Mouse (Mus musculus) spleen, postnatal 4 days (tissue): Measurements from ENCODE around the gene Naglu.

ENCODE experiments used
- DNase-seq, 2 experiments: peaks; one replicate each; pipeline ENCODE4 v3.0.0; 2022; ENCODE audit warnings: low spot score in 2 of 2

Naglu gene

DNA sequence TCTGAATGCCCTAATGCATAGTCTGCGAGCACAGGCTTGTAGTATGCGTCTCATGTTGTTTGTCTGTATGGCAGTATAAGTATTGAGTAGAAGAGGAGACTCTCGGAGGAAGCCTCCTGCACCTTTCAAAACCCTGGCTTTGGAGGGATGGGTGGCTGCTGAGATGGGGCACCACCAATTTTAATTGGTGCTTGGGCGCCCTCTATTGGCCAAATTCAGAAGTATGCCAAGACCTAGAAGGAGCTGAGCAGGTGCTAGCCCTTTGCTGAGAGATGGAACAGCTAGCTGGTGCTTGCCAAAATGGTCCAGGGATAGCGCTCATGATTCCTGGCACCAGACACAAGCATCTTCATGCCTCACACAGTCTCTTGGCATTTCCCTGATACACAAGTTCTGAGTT lies 12.0 kb upstream of the Naglu start:
- peak; percentile 89 to 97 for DNase-seq

DNA sequence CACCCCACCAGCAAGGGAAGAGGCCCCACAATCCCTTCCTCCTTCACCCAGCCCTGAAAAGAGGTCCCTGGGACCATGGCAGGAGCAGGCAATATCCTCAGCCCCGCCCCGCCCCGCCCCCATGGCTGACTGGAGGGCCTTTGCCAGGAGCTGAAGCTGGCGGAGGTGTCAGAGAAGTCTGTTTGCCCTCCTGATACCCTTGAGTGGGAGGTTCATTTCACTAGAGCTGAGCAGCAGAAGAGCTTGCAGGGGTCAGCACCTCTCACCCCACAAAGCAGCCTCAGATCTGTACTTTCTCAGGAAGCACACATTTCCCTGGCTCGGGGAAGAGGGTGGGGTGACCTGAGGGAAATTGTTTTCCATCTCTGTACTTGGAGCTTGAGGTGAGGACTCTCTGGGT lies 11.1 kb upstream of the Naglu start:
- DNase-seq, result no peak

DNA sequence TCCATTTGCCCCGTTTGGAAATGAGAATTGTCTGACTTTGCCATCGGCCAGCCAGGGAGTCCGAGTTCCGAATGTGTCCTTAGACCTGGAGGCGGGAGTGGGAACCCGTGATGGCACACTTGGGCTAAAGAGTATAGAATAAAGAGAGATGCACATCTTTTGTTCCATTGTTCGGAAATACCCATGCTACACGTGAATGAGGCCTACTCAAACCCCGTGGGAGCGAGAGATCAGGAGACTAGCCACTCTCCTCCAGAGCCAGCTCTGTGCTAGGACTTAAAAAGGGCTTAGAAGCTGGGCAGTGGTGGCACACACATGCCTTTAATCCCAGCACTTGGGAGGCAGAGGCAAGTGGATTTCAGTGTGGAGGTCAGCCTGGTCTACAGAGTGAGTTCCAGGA lies 10.3 kb upstream of the Naglu start:
- DNase-seq, result no peak

DNA sequence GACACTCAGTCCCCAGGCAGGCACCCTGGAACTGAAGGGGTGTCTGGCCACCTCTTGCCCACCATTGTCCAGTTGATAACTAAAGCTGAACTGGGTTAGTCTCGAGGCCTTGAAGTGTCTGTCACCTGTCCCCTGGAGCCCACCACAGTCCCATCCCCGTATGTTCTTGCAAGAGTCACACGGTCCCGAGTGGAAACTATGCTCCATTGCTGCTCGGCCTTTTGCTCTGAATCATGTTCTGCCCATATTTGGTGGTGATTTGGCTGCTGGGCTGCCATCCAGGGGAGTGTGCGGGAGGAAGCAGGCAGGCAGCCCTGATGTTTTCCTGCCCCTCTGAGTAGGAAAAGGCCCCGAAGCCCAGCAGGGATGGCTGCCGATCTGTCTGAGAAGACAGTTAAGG lies 9.7 kb upstream of the Naglu start:
- no peak for DNase-seq

DNA sequence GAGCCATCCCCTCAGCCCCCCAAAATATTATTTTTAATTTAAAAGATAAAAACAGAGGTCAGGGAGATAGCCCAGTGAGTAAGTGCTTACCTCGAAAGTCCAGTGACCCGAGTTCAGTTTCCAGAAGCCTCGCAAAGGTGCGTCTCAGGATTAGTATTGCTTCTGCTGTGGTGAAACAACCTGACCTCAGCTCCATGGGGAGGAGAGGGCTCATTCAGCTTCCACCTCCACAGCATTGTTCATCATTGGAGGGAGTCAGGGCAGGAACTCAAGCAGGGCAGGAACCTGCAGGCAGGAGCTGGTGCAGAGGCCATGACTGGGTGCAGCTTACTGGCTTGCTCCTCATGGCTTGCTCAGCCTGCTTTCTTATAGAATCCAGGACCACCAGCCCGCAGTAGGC lies 8.8 kb upstream of the Naglu start:
- no peak for DNase-seq

DNA sequence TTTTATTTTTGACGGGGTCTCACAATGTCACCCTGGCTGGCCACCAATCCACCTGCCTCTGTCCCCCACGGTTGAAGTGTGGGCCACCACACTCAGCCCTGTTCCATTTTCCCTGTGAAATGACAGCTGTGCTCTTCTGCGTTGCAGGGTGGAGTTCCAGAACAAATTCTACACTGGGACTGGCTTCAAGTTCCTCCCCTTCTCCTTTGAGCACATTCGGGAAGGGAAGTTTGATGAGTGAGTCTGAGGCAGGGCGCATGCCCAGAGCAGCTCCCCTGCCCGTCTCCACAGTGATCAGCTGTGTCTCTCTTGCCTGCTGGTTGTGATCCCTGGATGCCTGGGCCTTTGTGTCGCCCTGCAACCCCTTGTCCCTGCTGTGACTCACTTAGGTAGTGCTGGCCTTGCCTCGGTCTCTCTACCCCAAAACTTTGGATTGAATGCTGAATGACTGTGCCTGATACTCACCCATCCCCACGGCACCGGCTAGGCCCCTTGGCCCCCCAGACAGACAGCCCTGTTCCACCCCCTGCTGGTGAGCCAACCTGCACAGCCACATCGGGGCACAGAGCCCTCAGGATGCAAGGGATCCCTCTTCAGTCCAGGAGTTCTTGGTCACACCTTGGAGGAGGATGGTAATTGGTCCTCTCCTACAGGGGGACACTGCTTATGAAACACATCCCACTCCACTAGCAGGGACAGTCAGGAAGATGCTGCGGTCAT lies 7.5 kb upstream of the Naglu start:
- no peak for DNase-seq

DNA sequence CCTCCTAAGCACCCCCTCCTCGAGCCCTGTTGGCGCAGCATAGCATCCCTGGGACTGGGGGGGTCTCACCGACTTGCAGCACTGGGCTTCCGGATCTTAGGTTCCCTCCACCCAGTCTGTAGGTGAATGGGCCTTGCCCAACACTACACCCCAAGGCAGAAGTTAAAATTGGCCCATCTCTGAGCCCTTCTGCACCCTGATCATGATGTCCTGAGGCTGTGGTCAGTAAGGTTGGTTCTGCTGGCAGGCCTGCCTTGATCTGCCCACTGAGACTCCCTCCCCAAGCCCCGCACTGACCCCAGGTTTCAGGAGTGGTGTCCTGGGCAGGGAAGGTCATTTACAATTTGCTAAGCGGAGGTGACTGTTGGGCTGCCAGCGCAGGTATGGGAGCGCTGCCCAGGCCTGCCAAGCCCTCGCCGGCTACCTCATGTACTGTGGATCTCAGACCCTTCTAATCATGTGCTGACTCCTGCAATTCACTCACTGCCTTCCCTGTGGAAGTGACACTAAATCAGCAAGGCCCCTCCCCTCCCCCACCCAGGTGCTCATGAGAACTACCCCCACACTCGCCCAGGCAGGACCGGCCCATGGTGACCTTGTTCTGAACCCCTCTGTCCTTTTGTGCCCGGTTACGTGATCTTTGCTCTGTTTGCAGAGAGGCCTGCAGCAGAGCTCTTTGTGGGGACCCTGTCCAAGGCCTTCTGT lies 6.7 kb upstream of the Naglu start:
- DNase-seq, result no peak

DNA sequence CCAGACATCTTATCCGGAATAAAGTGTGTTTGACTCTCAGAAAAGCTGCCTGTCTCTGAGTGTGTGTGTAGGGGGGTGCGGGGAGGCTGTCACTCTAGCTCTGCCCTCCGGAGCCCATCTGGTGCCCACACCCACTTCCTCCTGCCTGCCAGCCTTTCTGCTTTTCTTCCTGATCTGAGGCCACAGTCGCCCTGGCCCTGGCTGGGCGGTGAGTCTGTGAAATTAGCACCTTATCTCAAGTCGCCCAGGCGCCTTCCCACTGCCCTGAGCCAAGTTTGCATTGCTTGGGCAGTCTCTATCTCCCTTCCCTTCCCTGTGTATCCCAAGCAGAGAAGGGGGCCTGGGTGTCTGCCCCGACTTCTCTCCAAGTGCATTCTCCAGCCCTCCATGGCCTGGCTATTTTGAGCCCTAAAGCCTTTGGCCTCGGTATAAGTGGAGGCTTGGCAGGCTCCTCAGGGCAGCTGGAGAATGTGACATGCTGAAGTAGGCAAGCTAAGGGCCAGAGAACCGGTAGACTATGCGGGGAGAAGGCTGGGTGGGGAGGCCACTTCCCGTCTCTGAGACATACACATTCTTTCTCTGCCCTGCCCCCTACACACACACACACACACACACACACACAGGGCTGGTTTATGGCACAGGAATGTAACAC lies 6.0 kb upstream of the Naglu start:
- peak; percentile 91 to 93 for DNase-seq

DNA sequence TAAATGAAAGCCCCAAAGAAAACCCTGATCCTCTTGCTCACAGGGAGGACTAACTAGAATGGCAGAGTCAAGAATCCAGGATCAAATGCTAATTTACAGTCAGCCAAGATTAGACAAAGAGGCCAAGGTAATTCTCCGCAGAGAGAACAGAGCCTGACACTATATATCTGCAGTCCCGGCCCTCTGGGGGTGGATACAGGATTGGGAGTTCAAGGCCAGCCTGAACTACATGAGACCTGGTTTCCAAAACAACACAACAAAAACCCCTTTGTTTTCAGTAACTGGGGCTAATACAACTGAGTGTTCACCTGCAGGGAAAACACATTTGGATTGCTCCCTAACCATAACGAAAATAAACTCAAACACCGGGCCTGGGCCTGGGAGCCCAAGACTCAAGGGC lies 5.3 kb upstream of the Naglu start:
- no peak for DNase-seq

DNA sequence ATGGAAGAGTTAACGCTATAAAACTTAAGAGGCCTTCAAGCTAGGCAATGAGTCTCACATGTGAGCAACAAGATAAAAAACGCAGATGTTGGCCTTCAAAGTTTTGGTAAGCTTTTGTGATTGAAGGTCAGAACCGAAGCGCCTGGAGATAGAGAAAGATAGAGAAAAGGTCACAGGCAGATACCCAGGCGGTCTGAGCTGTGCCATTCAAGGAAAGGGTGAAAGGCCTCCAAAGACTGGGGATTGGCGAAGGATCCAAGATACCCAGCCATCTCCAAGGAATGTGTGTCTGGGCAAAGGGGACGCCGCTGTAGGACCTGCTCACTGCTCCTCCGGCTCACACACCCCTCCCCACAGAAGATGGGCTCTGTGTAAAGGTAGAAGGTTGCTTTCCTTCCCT lies 4.8 kb upstream of the Naglu start:
- no peak for DNase-seq

DNA sequence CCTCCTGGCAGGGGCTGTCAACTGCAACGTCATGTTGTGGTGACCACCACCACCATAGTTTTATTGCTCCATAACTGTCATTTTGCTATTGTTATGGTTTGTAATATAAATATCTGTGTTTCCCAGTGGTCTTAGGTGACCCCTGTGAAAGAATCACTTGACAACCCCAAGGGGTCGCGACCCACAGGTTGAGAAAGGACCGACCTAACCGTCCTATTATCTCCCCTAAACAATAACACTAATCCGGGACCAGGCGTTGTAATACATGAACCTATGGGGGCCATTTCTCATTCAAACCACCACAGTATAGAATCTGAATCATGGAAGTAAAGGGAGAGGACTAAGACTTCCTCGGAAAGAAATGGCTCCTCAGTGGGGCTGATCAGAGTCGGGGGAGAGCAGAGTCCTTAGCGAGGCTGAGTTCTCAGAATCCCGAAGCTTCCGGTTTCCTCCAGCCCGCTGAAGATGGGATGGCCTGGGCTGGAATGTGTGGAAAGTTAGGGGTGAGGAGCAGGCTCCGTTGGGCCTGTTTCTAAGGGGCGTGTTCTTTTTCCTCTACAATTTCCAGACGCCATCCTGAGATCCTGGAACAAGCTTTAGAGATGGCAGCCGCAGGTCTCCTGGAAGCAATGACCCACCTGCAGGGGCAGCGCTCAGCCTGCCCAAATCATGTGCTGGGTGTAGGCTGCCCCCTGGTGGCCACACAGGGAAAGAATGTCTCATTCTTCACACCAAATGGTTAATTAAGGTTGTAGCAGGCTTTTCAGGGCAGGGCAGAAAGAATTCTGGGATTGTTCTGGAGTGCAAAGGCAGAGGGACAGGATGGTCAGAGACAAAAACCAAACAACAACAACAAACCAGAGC lies 3.0 kb upstream of the Naglu start:
- DNase-seq, result peak; percentile 87 to 96

DNA sequence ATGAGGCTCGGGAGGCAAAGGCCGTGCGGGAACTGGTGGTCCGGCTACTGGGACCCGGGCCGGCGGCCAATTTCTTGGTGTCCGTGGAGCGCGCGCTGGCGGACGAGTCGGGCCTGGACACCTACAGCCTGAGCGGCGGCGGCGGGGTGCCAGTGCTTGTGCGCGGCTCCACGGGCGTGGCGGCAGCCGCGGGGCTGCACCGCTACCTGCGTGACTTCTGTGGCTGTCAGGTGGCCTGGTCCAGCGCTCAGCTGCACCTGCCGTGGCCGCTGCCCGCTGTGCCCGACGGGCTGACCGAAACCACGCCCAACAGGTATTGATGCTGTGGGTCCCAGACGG lies 346 bp downstream of the Naglu start:
- DNase-seq, result no peak

DNA sequence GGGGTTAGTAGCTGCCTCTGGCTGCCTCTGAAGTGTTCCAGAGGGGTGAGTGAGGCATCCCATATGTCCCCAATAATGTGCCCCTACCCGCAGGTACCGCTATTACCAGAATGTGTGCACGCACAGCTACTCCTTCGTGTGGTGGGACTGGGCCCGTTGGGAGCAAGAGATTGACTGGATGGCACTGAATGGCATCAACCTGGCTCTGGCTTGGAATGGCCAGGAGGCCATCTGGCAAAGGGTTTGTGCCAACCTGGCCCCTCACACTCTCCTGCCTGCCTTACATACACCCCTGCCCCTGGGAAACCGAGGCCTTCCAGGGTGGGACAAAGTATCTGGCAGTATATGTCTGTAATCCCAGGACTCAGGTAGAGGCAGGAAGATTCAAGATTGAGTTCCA lies 1.2 kb downstream of the Naglu start:
- DNase-seq, result no peak

DNA sequence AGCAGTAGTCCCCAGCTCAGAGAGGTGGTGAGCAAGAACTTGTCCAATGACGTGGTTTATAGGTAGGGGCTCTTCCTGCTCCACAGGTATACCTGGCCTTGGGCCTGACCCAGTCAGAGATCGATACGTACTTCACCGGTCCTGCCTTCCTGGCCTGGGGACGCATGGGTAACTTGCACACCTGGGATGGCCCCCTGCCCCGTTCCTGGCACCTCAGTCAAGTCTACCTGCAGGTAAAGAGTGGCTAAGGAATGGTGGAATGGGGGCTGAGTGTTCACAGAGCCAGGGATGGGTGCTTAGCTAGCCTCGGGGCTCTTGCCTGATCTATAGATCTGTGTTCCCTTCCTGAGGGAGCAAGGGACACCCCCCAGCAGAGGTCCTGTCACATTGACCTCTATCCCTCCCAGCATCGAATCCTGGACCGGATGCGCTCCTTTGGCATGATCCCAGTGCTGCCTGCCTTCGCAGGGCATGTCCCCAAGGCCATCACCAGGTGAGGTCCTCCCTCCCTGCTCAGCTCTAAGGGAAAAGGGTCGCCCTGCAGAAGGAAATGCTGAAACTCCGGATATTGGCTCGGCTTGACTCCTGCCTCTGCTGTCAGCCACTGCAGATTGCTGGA lies 2.1 kb downstream of the Naglu start:
- DNase-seq, result no peak

DNA sequence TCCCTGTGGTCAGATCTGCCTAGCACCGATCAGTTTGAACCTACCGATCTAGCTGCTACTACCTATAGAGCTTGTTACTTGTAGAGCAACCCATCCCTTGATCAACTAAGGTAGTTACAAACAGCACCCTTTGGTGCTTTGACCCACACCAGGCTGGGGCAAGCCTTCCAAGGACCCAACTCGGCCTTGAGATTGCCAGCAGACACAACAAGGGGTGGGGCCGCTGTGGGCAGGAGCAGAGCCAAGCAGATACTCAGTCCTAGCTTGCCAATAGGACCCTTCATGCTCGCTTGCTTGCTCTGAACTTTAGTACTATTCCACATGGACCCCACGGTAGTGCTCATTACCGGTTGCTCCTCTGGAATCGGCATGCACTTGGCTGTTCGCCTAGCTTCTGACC lies 8.3 kb downstream of the Naglu start, which contains the start of gene Hsd17b1:
Hsd17b1 (plus strand) TSS at position 291 of the 400 bp plus-strand sequence.
- DNase-seq, result no peak

DNA sequence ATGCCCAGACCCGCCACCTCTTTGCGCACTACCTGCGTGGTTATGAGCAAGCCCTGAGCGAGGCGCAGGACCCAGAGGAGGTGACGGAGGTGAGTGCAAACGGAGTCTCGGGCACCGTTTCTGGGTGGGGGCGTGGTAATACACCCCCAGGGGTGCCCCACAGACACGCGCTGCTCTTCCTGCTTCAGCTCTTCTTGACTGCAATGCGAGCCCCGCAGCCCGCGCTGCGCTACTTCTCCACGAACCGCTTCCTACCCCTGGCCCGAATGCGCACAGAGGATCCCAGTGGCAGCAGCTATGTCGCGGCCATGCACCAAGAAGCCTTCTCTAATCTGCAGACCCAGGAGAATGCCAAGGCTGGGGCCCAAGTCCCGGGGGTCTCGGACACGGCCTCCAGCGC lies 9.9 kb downstream of the Naglu start:
- no peak for DNase-seq

DNA sequence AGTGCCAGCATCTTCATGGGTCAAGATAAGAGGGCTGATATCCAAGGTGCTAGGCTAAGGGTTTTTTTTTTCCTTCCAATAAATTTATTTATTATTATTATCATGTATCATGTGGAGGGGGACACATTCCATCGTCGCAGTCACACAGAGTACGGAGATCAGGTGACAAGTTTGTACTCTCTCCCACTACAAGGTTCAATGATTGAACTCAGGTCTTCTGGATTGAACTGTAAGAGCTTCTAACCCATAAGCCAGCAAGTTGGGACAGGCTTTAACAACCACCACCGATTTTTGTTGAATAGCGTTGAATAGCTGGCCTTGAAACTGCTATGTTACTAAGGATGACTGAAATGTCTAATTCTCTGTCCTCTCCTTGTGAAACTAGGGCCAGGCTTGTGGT lies 10.6 kb downstream of the Naglu start:
- no peak for DNase-seq

DNA sequence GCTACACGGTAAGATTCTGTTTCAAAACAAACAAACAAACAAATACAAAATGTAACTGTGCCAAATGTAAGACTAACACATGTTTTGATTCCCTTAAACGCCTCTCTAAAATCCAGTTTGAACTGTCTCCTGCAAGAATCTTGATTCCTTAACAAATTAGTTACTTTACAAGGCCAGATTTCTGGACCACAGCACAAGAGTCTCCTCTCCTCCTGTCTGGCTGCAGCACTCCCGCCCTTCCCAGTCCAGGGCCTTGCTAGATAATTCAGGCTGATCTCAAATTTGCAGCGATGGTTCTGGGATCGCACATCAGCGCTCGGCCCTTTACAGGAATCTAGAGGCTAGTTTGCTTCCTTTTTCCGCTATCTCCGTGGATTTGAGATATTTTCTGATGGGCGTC lies 11.8 kb downstream of the Naglu start:
- DNase-seq, result peak in 1 of 2 experiments; percentile 56

DNA sequence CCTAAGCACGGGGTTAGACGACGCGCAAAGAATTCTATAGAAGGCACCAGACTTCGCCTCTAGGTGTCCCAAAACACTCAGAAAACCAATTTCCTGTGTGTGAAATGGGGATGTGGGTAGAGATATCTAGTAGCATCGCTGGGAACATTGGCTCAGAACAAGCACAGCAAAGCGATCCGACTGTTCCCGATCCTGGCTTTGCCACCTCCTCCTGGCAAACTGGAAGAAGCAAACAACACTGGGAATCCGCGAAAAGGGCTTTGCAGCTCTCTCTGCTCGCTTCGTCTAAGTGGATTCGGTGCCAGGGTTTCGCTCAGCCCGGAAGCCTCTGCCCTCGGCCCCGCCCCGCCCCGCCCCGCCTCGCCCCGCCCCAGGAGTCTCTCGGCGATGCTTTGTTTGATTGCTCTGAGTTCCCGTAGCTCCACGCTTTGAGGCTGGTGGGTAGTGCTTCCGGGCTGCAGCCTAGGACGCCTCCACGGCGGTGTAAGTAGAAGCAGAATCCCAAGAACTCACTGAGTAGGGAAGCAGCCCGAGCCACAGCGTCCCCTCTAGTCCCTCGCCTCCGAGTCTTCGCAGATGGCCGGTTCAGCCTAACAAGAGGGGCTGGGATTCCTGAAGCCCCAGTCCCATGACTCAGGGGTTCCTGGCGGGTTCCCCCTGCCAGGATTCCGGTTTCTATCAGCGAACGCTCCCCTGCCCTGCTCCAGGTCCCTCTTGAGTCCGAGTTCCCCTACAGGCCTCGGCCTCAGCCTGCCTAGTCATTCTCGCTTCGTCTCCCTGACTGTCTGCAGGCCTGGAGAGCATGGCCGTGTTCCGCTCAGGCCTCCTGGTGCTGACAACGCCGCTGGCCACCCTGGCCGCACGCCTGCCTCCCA lies 12.6 kb downstream of the Naglu start, which contains the start of gene Coasy:
Coasy (plus strand) TSS at position 358 of the 875 bp plus-strand sequence.
- peak; percentile 77 to 87 for DNase-seq

DNA sequence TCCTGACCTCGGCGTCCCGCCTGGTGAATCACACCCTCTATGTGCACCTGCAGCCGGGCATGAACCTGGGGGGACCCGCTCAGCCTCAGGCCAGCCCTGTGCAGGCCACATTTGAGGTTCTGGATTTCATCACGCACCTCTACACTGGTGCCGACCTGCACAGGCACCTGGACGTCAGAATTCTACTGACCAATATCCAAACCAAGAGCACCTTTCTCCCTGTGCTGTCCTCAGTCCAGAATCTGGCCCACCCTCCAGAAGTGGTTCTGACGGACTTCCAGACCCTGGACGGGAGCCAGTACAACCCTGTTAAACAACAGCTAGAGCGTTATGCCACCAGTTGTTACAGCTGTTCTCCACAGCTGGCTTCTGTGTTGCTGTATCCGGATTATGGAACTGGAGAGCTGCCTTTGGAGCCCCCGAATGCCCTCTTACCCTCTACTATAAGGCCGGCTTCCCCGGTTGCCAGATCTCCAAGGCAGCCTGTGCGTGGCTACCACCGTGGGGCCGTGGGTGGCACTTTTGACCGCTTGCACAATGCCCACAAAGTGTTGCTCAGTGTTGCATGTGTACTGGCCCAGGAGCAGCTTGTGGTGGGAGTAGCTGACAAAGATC lies 13.4 kb downstream of the Naglu start:
- no peak for DNase-seq
